Mouse (Mus musculus) stomach, embryonic 14.5 days (tissue): ENCODE data around the gene Rhot2. TPM values are rescaled to one million over a fixed set of nuclear protein-coding genes. Genes with fewer than 3 reads are reported as not detected.

Experiments
- ATAC-seq: fragments of 200-750 bp; cut with Nextera tagmentation; 2 replicates; pipeline ENCODE4 v1.8.0; 2017; ENCODE audit warnings: low read depth, moderate TSS enrichment; ENCODE audit not compliant: insufficient number of reproducible peaks, insufficient read depth, low FRiP score
- H3K27ac ChIP-seq: fragments of 300-500 bp; sonication (generic); 2 replicates; pipeline ENCODE4 v1.5.1; 2014; ENCODE audit warnings: mild to moderate bottlenecking, low read length, moderate library complexity, mixed read lengths
- H3K27me3 ChIP-seq: fragments of 300-500 bp; sonication (generic); 2 replicates; pipeline ENCODE4 v1.6.1; 2014; ENCODE audit warnings: low read length, control low read depth, mixed read lengths; ENCODE audit not compliant: control insufficient read depth, insufficient read depth
- H3K36me3 ChIP-seq: fragments of 300-500 bp; sonication (generic); 2 replicates; pipeline ENCODE4 v1.6.1; 2014; ENCODE audit warnings: mild to moderate bottlenecking, control low read depth, low read length, moderate library complexity, mixed read lengths; ENCODE audit not compliant: control insufficient read depth, insufficient read depth
- H3K4me1 ChIP-seq: fragments of 300-500 bp; sonication (generic); 2 replicates; pipeline ENCODE4 v1.6.1; 2014; ENCODE audit warnings: low read length, control low read depth, mixed read lengths; ENCODE audit not compliant: control insufficient read depth, insufficient read depth
- H3K4me2 ChIP-seq: fragments of 300-500 bp; sonication (generic); replicated peaks from 2 replicates; pipeline ENCODE4 v1.6.1; 2014; ENCODE audit warnings: low read depth, low read length, control low read depth
- H3K4me3 ChIP-seq: fragments of 300-500 bp; sonication (generic); 2 replicates; pipeline ENCODE4 v1.5.1; 2014; ENCODE audit warnings: low read depth, low read length, control low read depth
- H3K9ac ChIP-seq: fragments of 300-500 bp; sonication (generic); replicated peaks from 2 replicates; pipeline ENCODE4 v1.6.1; 2014; ENCODE audit warnings: low read depth, mild to moderate bottlenecking, control low read depth, low read length, moderate library complexity, mixed read lengths
- H3K9me3 ChIP-seq: fragments of 300-500 bp; sonication (generic); 2 replicates; pipeline ENCODE4 v1.6.1; 2016; ENCODE audit warnings: low read depth, low read length, control low read depth; ENCODE audit not compliant: control insufficient read depth
- WGBS: fragments of 180-500 bp; shearing (Covaris S2); extraction: QIAGEN DNeasy Blood & Tissue Kit; methylation state at CpG from one replicate; pipeline ENCODE4 v1.1.7; 2014; 5-methylcytosine and 5-hydroxymethylcytosine counted together
- polyA plus RNA-seq: library from polyadenylated mRNA; unstranded; fragments of >200 nt; fragmentation: Nextera tagmentation; extraction: Ambion mirVana; gene quantifications from 2 replicates; pipeline ENCODE4 v1.2.1, GENCODE M21; 2014

Rhot2 gene
- polyA plus RNA-seq, 1 experiment from 2014 or later = 11.2 TPM

DNA sequence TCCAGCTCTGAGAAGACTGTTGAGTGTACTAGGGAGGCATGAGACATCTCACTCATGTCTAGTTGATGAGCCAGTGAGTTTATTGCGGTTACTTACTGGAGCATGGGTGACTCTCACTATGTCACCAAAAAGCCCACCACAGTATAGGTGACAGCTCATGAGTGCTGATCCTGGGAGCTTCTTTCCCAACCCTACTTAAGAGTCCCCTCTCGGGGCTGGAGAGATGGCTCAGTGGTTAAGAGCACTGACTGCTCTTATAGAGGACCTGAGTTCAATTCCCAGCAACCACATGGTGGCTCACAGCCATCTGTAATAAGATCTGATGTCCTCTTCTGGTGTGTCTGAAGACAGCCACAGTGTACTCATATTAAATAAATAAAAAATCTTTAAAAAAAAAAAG, 25.3 kb upstream of the Rhot2 start:
- Histone ChIP-seq H3K4me3 (no peak overlapping the region), H3K9me3 (no peaks in the 10 kb centered on the region), H3K9ac (no peak overlapping the region), H3K27me3 (no peaks in the 10 kb centered on the region), H3K36me3 (no peaks in the 10 kb centered on the region), H3K27ac (no peak overlapping the region), H3K4me1 (peaks cover 10% of the 10 kb centered on the region; the same call in 1 of the 2 replicates), H3K4me2 (no peak overlapping the region)
- 83% methylated on average over 2 of the region's 2 CpGs for WGBS
- ATAC-seq = no peak

DNA sequence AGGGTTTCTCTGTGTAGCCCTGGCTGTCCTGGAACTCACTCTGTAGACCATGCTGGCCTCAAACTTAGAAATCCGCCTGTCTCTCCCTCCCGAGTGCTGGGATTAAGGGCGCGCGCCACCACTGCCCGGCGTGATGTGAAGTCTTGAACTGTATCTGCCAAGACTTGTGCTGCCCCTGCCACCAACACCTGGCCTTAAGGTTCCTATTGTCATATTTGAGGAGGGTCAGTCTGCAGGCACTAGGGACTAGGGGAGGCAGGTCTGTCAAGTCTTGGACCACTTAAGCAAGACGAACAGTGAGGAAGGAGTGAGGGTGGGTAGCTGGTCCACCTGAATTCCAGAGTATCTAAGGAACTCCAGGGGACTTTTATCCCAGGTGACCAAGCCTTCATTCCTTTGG, 24.8 kb upstream of the Rhot2 start:
- Histone ChIP-seq H3K9me3 (no peaks in the 10 kb centered on the region), H3K27ac (no peak overlapping the region), H3K9ac (no peak overlapping the region), H3K27me3 (no peaks in the 10 kb centered on the region), H3K4me1 (peaks cover 10% of the 10 kb centered on the region; the same call in 1 of the 2 replicates), H3K4me2 (no peak overlapping the region), H3K36me3 (no peaks in the 10 kb centered on the region), H3K4me3 (no peak overlapping the region)
- ATAC-seq = no peak
- 84% methylated on average over 8 of the region's 8 CpGs for WGBS

DNA sequence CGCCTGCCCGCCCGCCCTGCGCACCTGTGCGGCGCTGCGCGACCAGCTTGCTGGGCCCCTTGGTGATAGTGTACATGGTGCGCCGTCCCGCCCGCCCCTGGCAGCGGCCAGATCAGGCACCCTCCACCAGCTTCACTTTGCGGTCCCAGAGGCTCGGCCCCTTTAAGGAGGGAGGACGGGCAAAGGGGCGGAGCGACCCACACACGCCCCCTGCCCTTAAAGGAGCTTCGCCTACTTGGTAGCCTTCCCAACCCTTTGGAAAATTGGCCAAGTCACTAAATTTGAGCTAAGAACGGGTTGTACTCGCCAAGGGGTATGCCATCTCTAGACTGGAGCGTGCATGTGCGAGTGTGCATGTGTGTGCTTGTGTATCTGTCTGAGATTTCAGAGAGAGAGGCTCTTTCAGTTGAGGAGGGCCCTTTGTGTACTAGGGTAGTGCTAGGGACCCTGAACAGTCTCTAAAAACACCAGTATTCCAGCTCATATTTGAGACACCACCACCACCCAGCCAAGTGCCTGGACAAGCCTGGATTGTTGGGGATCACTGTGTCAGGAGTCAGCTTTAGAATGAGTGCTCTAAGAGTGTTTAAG, 24.0 kb upstream of the Rhot2 start, which contains the start of gene Mcrip2:
Mcrip2 (minus strand) TSS at position 164 of the 591 bp plus-strand sequence.
- H3K27me3 ChIP-seq = no peaks in the 10 kb centered on the region
- ATAC-seq = peak; percentile 84
- H3K9me3 ChIP-seq = no peaks in the 10 kb centered on the region
- peak within 1 kb of the TSS; percentile 66 for H3K27ac ChIP-seq
- peak within 1 kb of the TSS; percentile 67 for H3K4me3 ChIP-seq
- under 1% methylated on average over 24 of the region's 24 CpGs for WGBS
- H3K9ac ChIP-seq = peak within 1 kb of the TSS; percentile 28; the same call in 1 of the 2 replicates
- H3K36me3 ChIP-seq = no peaks in the 10 kb centered on the region
- peaks cover 10% of the 10 kb centered on the region; the same call in 1 of the 2 replicates for H3K4me1 ChIP-seq
- peak within 1 kb of the TSS; percentile 99 for H3K4me2 ChIP-seq

DNA sequence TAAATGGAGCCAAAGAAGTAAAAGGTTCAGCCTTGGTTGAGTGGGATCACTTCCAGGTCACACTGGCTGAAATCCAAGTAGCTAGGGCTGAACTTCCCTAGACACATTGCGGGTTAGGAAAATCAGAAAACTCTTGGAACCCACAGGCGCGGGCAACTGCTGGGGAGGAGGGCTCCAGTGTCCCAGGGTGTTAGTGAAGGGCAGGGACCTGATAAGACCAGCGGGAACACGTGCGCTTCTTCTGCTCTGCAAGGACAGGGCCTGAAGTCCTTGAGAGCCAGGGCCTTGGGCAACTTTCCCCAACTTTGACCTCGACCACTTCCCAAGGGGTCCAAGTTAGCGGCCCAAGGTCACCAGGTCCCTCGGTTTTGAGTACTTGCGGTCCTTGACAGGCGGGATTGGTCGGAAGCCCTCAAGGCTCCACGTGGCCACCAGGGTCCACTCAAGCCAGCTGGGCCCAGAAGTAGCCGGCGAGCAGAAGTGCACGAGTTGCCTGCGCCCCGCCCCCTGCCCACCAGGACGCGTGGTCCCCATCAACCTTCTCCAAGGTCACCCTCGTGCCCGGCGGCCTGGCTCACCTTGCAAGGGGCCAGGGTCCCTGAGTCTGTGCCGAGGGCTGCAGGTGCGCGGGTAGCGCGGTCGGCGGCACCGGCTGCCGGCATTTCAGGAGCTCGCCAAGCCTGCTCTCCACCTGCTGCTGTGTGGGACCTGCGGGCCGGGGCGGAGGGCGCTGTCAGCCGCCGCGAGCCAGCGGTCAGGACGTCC, 23.4 kb upstream of the Rhot2 start:
- Histone ChIP-seq H3K36me3 (no peaks in the 10 kb centered on the region), H3K4me1 (peaks cover 10% of the 10 kb centered on the region; the same call in 1 of the 2 replicates), H3K9me3 (no peaks in the 10 kb centered on the region), H3K27me3 (no peaks in the 10 kb centered on the region), H3K27ac (peak overlapping the region; percentile 23; the same call in 1 of the 2 replicates), H3K4me2 (peak overlapping the region; percentile 99), H3K9ac (peak overlapping the region; percentile 28; the same call in 1 of the 2 replicates), H3K4me3 (peak overlapping the region; percentile 67)
- ATAC-seq = peak; percentile 1
- WGBS = 2% methylated on average over 42 of the region's 42 CpGs

DNA sequence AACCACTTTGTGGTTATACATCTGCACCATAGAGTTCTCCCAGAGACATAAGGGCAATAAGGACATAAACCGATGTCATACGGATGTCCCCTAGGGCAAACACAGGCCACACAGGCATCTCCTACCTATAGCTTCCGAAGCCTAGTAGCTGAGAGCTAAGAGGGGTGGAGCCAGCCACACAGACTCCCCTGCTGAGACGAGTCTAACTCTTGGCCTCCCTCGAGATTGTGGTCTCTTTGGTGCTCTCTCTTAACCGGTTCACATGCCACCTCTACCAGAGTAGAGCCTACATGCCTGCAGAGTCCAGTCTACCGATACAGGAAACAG, 22.8 kb upstream of the Rhot2 start:
- peak overlapping the region; percentile 99 for H3K4me2 ChIP-seq
- H3K27ac ChIP-seq = no peak overlapping the region
- peak overlapping the region; percentile 28; the same call in 1 of the 2 replicates for H3K9ac ChIP-seq
- H3K9me3 ChIP-seq = no peaks in the 10 kb centered on the region
- H3K4me1 ChIP-seq = peaks cover 10% of the 10 kb centered on the region; the same call in 1 of the 2 replicates
- WGBS = 13% methylated on average over 7 of the region's 7 CpGs
- no peaks in the 10 kb centered on the region for H3K27me3 ChIP-seq
- no peak for ATAC-seq
- peak overlapping the region; percentile 67 for H3K4me3 ChIP-seq
- no peaks in the 10 kb centered on the region for H3K36me3 ChIP-seq

DNA sequence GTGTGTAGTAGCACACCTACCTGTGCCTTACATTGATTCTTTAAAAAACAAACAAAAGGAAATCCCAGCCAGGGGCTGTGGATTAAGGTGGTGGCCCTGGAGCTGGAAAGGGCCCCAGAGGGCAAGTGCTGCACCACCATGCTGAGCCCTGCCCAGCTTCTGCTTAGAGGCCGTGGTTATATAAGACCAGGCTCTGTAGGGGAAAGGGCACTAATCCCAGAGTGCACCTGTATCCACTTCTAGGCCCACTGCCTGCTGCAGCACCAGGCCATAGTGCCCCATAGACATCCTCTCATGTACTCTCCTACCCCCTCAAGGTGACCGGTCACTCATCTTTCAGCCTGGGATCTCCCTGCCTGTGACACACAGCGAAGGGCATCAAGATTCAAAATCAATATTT, 21.5 kb upstream of the Rhot2 start:
- H3K4me1 ChIP-seq = peaks cover 10% of the 10 kb centered on the region; the same call in 1 of the 2 replicates
- ATAC-seq = no peak
- WGBS = 85% methylated on average over 3 of the region's 3 CpGs
- H3K36me3 ChIP-seq = no peaks in the 10 kb centered on the region
- H3K4me2 ChIP-seq = no peak overlapping the region
- H3K27ac ChIP-seq = no peak overlapping the region
- no peaks in the 10 kb centered on the region for H3K27me3 ChIP-seq
- no peak overlapping the region for H3K9ac ChIP-seq
- no peaks in the 10 kb centered on the region for H3K9me3 ChIP-seq
- no peak overlapping the region for H3K4me3 ChIP-seq

DNA sequence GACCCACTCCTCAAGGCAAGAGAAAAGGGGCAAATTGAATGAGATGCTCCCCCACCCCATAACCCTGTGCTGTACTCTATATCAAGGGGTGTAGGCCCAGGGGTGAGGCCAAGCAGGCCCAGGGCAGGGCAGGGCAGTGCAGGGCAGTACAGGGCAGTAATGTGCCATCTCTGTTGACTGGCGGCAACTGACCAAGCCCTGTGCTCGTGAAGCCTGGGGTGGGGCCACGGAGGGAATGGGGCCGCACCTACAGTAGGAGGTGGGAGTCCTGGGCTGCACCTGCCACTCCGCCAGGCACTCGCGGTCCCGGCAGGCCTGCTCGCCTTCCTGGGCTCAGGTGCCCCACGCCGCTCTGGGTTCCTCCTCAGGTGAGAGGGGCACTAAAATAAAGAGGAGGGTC, 20.6 kb upstream of the Rhot2 start:
- H3K4me2 ChIP-seq = no peak overlapping the region
- no peak for ATAC-seq
- H3K4me1 ChIP-seq = peaks cover 18% of the 10 kb centered on the region
- H3K9me3 ChIP-seq = no peaks in the 10 kb centered on the region
- H3K27ac ChIP-seq = no peak overlapping the region
- H3K9ac ChIP-seq = no peak overlapping the region
- no peak overlapping the region for H3K4me3 ChIP-seq
- 77% methylated on average over 11 of the region's 11 CpGs for WGBS
- no peaks in the 10 kb centered on the region for H3K27me3 ChIP-seq
- no peaks in the 10 kb centered on the region for H3K36me3 ChIP-seq

DNA sequence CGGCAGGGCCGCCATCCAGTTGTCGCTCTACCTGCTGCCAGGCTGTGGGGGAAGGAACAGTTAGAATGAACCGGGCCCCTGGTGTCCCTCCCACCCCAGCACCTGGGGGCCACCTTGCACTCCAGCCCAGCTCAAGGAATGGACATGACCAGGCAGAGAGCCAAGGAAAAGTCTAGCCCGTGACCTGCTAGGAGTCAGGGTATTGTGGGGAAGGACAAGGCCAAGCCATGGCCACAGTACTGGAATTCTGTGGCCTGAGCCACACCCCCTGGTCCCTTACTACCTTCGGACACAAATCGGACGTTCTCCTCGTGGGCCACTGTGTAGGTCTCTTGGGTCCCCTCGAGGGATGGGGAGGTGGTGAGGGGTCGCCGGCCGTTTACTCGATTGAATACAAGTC, 19.7 kb upstream of the Rhot2 start:
- H3K4me3 ChIP-seq = no peak overlapping the region
- H3K36me3 ChIP-seq = no peaks in the 10 kb centered on the region
- 95% methylated on average over 14 of the region's 14 CpGs for WGBS
- H3K27ac ChIP-seq = no peak overlapping the region
- H3K4me1 ChIP-seq = peaks cover 18% of the 10 kb centered on the region
- no peak overlapping the region for H3K4me2 ChIP-seq
- ATAC-seq = no peak
- no peaks in the 10 kb centered on the region for H3K27me3 ChIP-seq
- H3K9me3 ChIP-seq = no peaks in the 10 kb centered on the region
- H3K9ac ChIP-seq = no peak overlapping the region
